Mouse (Mus musculus) gastrocnemius, postnatal 36 days (tissue): Measurements from ENCODE around the gene Il12b. TPM values are rescaled to one million over a fixed set of nuclear protein-coding genes. Genes with fewer than 3 reads are reported as not detected.
"Not testable (repeated sequence)": the region's sequence is repeated elsewhere in the genome, so short reads cannot be mapped to it uniquely, and the experiment has no call there.

Experiments used
- DNase-seq, 2 experiments: peaks; one replicate each; pipeline ENCODE4 v3.0.0; 2022
- intact Hi-C: fragments of 180-260 bp; cut with DNase I; formaldehyde crosslinking; loops from one replicate; pipeline ENCODE4 v1.15.1; 2025
- total RNA-seq, 2 experiments: library from RNA; stranded (reverse); gene quantifications; 2 replicates each; pipeline ENCODE4 v1.2.3; 2021

The Il12b gene
- total RNA-seq, 2 experiments from 2014 or later, result not detected

DNA sequence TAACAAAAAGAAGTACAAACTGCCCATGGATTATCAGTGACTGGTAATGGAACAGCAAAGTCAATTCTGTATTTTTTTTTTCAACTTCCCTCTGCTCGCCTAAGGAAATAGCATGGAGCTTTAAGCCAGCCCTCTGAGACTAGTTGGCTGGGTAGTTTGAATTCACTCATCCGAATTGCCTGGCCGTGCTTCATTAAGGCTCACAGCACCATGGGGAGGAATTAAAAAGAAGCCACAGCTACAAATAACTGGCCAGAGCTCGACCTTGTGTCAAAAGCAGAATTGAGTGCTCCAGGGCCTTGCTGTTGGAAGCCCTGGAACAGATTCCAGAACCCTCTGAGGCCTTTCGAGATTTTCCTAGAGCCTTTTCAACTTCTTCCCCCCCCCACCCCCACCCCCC, 8.8 kb downstream of the Il12b start:
- DNase-seq, result no peak
- intact Hi-C loops, result no loop called here

DNA sequence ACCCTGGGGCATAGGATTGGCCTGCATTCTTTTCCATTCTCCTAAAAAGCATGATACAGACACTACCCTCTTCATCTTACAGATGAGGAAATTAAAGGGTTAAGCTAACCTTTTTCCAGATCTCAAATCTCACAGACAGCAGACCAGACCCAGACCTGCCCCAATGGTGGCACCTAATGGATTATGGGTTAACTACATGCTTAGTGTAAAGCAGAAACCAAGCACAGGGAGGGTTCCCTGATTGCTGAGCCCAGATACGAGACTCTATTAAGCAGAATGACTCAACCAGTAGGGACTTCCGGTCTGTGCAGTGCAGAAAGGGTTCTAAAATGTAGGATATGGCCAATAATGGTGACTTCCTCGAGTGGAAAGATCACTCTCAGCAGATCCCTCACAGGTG, 10.6 kb downstream of the Il12b start:
- no peak for DNase-seq
- intact Hi-C loops, result no loop called here

DNA sequence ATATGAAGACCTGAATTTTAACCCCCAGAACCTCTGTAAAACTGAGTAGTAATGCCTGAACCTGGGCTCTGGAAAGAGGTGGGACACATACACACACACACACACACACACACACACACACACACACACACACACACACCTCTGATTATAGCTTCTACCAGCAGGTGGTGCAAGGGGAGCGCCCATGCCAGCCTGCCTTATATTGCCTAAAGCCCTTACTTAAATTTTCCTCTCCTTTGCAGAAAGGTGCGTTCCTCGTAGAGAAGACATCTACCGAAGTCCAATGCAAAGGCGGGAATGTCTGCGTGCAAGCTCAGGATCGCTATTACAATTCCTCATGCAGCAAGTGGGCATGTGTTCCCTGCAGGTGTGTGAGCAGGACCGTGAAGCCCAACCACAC, 12.4 kb downstream of the Il12b start:
- DNase-seq, result no peak
- intact Hi-C loops, result no loop called here

DNA sequence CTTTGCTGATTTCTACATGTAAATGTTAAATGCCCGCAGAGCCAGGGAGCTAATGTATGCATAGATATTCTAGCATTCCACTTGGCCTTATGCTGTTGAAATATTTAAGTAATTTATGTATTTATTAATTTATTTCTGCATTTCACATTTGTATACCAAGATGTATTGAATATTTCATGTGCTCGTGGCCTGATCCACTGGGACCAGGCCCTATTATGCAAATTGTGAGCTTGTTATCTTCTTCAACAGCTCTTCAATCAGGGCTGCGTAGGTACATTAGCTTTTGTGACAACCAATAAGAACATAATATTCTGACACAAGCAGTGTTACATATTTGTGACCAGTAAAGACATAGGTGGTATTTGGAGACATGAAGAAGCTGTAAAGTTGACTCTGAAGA, 13.5 kb downstream of the Il12b start:
- intact Hi-C loops, result no loop called here
- no peak for DNase-seq

DNA sequence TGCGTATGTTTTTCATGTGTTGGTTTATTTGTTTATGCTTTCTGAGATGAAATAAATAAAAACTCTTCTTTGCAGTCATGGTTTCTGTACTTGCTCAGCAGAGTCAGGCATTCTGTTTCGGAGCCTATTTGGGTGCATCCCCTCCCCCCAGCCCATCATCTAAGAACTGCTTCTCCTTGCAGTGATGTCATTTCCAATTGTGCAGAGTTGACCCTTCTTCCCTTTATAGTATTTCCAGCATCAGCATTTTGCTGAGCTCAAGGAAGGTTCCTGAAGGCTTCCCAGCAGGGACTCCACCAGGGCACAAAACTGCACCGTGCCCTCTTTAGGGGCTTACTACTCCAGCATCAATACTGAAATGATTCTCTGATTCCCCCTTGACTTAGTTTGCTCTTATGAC, 14.7 kb downstream of the Il12b start:
- DNase-seq, result no peak
- intact Hi-C loops, result no loop called here

DNA sequence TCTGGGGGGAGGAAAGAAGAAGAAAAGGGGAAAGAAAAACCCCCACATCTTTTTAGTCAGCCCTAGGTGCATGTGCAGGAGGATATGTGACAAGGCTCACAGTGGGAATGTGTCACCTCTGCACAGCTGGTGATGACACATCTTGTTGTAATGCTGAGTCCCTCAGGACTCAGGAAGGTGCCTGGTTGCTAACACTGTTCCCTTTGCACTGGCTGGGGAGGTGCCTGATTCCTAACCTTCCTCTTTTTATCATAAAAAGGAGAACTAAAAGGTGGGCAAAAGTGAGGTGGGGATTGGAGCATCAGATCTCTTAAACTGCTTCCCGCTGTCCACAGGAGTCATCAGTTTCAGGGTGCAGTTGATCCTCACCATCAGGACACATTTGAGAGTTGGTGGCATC, 17.5 kb downstream of the Il12b start:
- DNase-seq, result no peak
- intact Hi-C loops, result no loop called here

DNA sequence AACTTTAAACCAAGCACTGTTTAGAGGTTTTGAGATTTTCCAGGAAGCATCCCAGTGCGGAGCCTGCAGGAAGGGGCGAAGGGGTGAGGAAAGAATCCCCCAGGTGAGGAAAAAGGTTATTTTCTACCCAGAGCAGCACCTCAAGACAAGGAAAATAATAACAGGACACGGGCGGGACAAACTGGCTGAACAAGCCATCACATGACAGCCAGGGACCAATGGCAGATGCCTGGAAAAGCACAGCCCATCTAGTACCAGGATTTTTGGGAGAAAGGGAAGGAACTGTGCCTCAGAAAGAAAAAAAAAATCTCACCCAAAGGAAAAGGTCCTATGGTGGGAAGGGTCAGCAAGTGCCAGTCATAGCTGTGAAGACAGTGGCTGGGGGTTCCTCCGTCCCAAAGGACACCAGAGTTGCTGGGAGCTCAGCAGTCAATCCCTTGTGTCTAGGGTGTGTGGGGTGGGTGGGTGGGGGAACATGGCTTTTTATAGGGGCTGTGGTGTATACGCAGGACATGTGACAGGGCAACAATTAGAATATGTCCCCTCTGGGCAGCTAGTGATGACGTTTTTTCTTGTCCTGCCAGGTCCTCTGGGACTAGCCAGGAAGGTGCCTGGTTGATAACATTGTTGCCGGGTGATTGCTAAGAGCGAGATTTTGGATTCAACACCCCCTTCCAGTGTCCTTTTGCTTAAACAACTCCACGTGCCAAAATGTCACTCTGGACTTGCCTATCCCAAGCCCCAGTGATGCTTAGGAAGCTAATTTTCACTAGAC, 22.7 kb downstream of the Il12b start:
- no peak for DNase-seq
- intact Hi-C loops, result no loop called here

DNA sequence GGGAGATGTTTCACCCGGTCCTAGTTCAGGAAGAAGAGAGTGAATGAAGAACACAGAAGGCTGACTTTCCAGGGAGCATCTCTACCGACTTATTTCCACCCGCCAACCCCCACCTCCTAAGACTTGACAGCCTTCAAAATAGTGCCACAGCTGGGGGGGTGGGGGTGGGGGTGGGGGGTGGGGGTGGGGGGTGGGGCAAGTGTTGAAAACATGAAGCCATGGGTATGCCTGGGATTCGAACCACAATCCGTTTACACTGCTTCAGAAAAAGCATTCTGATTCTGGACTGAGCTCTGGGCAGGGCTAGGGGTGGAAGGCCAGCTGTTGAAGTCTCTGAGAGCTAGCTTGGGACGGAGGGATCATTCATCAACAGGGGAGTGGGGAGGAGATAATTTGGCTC, 23.4 kb downstream of the Il12b start:
- DNase-seq, result no peak
- intact Hi-C loops, result no loop called here

DNA sequence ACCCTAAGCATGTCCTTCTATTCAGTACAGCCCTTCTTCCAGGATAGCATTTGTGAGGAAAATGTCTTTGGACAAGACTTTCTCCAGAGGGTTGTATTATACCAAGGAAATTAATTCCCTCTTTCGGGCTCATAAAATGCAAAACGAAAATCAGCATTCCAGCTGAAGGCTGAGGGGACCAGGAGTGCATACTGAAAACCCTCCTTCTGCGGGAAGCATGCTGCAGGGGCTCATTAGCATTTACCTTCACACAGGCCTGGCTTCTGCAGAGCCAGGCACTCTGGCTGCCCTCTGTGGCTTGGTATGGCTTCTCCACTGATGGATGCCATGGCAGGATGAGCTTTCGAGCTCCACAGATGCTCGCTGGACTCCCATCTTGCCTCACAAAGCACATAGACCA, 24.1 kb downstream of the Il12b start:
- DNase-seq, result no peak
- intact Hi-C loops, result no loop called here

DNA sequence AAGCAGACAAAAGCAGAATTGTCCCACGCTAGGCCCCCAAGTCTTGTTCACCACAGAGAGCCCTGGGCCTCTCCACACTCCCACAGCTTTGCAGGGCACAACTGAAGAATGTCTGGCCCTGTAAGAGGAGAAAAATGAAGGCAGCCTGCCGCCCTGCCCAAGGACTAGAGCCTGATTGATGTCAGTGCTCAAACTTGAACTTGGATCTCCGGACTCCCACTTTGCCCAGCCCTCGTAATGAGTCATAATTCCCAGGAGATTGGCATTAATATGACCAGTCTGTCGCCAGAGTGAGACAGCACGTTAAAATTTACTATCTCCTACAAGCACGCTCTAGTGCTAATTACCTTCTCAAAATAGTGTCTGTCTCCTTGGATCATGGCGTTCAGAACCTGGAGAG, 25.1 kb downstream of the Il12b start:
- intact Hi-C loops, result no loop called here
- no peak for DNase-seq

DNA sequence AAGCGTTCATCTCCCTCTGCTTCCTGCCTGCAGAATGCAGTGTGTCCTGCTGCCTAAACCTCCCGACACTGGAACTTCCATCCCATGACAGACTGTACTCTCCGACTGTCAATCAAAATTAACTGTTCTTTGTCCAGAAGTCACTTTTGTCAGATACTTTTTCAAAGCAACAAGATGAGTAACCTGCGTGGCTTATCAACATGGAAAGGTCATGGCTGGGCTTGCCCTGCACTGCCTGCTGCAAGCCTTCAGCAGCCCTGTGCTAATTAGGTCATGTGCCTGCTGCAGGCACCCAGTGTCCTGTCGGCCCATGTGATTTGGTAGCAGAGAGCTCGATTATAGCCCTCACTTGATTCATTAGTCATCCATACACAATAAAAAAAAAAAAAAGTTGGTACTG, 25.8 kb downstream of the Il12b start:
- intact Hi-C loops, result no loop called here
- no peak for DNase-seq

DNA sequence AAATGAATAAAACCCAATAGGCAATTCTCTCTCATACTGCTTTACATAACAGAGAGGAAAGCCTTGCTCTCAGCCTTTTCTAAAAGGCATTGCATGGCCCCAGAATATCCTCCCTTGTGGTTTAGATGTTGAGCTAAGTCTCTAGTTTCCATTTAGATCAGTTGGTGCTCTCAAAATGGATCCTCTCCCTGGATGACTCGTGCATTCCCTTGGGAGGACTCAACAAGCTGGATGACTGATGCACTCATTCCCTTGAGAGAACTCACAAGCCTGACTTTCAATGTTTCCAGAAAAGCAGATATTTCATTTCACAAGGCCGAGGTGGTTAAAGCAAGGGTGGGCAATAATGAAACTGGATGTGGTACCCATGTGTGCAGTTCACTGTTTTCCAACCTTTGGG, 28.1 kb downstream of the Il12b start:
- intact Hi-C loops, result no loop called here
- no peak for DNase-seq

DNA sequence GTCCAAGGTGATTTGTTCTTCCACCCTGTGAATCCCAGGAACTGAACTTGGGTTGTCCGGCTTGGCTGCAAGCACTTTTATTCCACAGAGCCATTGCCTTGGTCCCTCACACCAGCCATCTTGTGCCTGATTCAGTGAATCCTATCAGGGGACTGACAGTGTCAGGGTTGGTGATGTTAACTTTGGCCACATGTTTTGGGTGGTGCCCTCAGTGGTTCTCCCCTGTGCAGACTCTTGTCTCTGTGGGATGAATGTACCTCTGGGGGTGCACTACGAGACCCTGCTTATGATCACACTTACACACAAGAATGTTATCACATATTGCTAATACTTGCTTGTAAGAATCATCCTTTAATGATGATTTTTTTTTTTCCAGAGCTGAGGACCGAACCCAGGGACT, 30.2 kb downstream of the Il12b start:
- intact Hi-C loops, result no loop called here
- DNase-seq, result no peak

DNA sequence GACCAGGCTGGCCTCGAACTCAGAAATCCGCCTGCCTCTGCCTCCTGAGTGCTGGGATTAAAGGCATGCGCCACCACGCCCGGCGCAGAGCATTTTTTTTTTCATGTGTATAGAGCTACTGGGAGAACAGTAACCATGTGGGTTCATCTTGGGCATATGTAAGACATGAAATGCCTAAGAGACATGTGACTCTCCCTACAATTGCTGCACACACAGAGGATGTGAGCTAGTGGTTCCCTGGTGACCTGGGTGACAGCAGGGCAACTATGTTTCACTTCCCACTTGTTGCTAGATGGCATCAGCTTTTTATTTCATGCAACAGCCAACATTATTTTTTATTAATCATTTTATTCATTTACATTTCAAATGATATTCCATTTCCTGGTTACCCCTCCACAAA, 37.9 kb downstream of the Il12b start:
- intact Hi-C loops, result no loop called here
- DNase-seq, result no peak

DNA sequence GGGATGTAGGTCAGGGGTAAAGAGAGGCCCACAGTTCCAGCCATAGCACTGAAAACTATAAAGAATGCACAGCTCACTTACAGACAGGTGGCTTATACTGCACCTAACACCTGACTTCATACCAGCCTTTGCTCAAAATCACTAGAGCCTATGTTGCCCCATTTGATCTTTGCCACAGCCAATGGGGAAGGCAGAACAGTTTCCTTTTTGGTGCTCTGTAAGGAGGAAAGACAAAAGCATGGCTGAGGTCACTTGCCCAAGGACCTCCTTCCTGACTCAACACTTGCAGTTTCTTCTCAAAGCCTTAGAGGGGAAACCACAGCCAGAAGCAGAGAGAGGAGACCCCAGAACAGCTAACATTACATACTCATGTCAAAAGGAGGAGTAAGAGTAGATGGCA, 51.2 kb downstream of the Il12b start:
- intact Hi-C loops, result no loop called here
- DNase-seq, result no peak

DNA sequence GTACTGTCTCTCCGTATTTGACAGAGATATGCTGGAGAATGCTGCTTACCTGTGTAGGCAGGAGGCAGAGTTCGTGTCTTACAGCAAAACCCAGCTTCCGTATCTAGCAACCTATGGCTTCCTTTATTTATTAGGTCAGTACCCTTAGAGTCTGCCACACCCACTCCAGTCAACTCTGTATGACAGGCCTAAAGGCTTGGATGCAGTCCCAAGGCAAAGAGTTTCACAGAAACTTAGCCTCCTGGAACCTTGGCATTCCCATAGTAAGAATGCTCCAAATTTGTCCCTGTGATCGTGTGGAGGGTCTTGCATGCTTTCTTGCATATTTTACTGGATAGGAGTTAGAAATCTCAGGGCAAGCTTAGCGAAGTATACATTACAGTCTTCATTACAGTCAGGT, 52.2 kb downstream of the Il12b start:
- DNase-seq, intact Hi-C loops: not testable (repeated sequence)

DNA sequence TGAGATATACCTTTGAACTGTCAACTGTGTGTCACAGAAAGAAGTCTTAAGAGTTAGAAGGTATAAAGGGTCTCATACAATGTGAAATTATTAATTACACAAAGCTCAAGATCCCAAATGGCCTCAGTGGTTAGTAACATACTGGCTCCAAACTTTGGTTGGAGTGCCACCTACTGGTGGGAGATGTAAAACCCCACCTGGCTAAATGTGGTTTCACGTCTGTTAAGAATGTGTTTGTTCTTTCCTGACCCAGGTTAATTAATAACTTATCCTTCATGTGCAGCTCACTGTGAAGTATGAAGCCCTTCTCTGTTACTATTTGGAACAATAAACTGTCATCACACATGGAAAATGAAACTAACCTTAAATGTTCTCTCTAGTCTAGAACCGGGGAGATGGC, 53.6 kb downstream of the Il12b start:
- peak in 1 of 2 experiments; percentile 12 for DNase-seq
- intact Hi-C loops, result no loop called here

DNA sequence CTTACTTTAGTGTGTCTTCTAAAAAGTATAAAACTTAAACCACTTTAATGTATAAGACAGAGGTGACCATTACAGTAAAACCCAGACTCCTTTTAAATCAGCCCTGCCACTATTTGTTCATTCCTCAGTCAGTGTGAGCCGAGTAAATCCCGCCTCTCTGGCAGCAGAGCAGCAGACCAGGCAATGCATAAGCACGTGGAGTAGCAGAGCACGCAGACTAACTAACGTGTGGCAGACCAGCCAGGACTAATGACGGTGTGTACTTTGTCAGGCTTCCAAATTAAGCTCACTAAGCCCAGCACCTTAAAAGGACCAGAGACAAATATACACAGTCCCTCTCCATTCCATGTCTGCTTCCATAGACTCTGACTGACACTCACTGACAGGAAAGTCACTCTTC, 61.6 kb downstream of the Il12b start:
- intact Hi-C loops, result no loop called here

More for the DNA sequence above, 61.6 kb downstream of the Il12b start:
- DNase-seq, result no peak

Other genes with a start within 250 kb of the Il12b start
- gene Ublcp1, start 70.4 kb downstream of the Il12b start, total RNA-seq, result 10 to 100 TPM; 22.4 to 28.9 TPM
- gene Rnf145, start 118.9 kb downstream of the Il12b start, total RNA-seq, result 1 to 10 TPM; 7.0 to 7.1 TPM
- 10 to 100 TPM in 1 of 2 experiments, 1 to 10 TPM in 1; 9.5 to 10.0 TPM for gene Ebf1, start 217.3 kb downstream of the Il12b start, total RNA-seq